17 mouse cellular contexts compared by ENCODE assay signal in the genomic region with DNA sequence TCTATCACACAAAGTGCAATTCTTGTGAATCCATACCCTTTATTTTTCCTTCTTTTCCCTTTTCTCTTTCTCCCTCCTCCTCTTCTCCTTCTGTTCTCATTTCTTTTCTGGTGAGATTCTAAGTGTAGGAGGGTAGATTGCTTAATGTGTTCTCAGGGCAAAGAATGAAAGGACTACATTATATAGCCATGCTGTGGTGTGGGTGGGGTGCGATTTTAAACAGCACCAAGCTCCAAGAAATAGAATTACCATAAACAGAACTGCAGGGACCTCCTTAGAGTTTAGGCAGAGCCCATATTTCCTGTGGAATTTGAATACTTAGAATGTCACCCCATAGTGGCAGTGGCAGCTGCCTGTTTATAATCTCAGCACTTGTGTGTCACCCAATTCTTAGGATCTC. TPM values are rescaled to one million over a fixed set of nuclear protein-coding genes. Genes with fewer than 3 reads are reported as not detected.
DNase-seq lines count a peak whose midpoint lies in the region; ATAC-seq lines count a peak whose summit lies in the region.
"Had no signal": no experiment of that assay in that cellular context is flagged by ENCODE, and none has a peak within 500 bp of the region (broad histone marks: within the 10 kb centered on the region; RNA-seq: fewer than 3 reads in every experiment).

No protein-coding gene starts in this region.

- H3K9me3 ChIP-seq in forebrain, embryonic 15.5 days: no peaks in the 10 kb centered on the region
- H3K9me3 ChIP-seq in forebrain, embryonic 12.5 days: no peaks in the 10 kb centered on the region
- no peaks in the 10 kb centered on the region for H3K9me3 ChIP-seq in midbrain, embryonic 13.5 days
- H3K9me3 ChIP-seq in midbrain, embryonic 10.5 days (replicated peaks): no peaks in the 10 kb centered on the region
- H3K9me3 ChIP-seq: limb, embryonic 13.5 days; neural tube, embryonic 12.5 days had no signal

- H3K4me1 ChIP-seq in forebrain, embryonic 15.5 days: peaks cover 30% of the 10 kb centered on the region
- H3K4me1 ChIP-seq in forebrain, embryonic 12.5 days: peaks cover 26% of the 10 kb centered on the region
- H3K4me1 ChIP-seq in midbrain, embryonic 13.5 days (replicated peaks): peaks cover 25% of the 10 kb centered on the region
- peaks cover 22% of the 10 kb centered on the region for H3K4me1 ChIP-seq in midbrain, embryonic 10.5 days
- H3K4me1 ChIP-seq: megakaryocyte, embryonic 14.5 days; neural tube, embryonic 12.5 days had no signal

- H3K27ac ChIP-seq in forebrain, embryonic 15.5 days (replicated peaks): peak overlapping the region; percentile 88
- H3K27ac ChIP-seq in forebrain, embryonic 12.5 days: no peak overlapping the region
- H3K27ac ChIP-seq in midbrain, embryonic 13.5 days: peak overlapping the region; percentile 56
- no peak overlapping the region for H3K27ac ChIP-seq in midbrain, embryonic 10.5 days (replicated peaks)
- H3K27ac ChIP-seq: limb, embryonic 13.5 days; neural tube, embryonic 12.5 days had no signal

- no peak overlapping the region; the same call in 1 of the 2 replicates for H3K4me2 ChIP-seq in forebrain, embryonic 15.5 days (replicated peaks)
- no peak overlapping the region for H3K4me2 ChIP-seq in forebrain, embryonic 12.5 days
- H3K4me2 ChIP-seq in midbrain, embryonic 13.5 days (replicated peaks): no peak overlapping the region
- H3K4me2 ChIP-seq: limb, embryonic 13.5 days; neural tube, embryonic 12.5 days had no signal

- peak; percentile 73 for ATAC-seq in forebrain, embryonic 15.5 days (replicated peaks)
- ATAC-seq in forebrain, embryonic 12.5 days (ENCODE audit: low FRiP score): no peak
- peak; percentile 48; the same call in 1 of the 2 replicates for ATAC-seq in midbrain, embryonic 13.5 days

- WGBS in forebrain, embryonic 15.5 days: 30% methylated on average over 1 of the region's 1 CpGs
- WGBS in forebrain, embryonic 12.5 days: 73% methylated on average over 1 of the region's 1 CpGs
- 33% methylated on average over 1 of the region's 1 CpGs for WGBS in midbrain, embryonic 13.5 days
- WGBS in midbrain, embryonic 10.5 days: 81% methylated on average over 1 of the region's 1 CpGs

- H3K4me3 ChIP-seq in forebrain, embryonic 15.5 days: no peak overlapping the region
- no peak overlapping the region for H3K4me3 ChIP-seq in forebrain, embryonic 12.5 days (replicated peaks)
- H3K4me3 ChIP-seq in midbrain, embryonic 13.5 days (replicated peaks): no peak overlapping the region
- no peak overlapping the region for H3K4me3 ChIP-seq in midbrain, embryonic 10.5 days
- H3K4me3 ChIP-seq: limb, embryonic 13.5 days; megakaryocyte, embryonic 14.5 days; neural tube, embryonic 12.5 days had no signal

- H3K9ac ChIP-seq in forebrain, embryonic 15.5 days (replicated peaks): no peak overlapping the region
- H3K9ac ChIP-seq in forebrain, embryonic 12.5 days: no peak overlapping the region
- H3K9ac ChIP-seq in midbrain, embryonic 13.5 days (replicated peaks): no peak overlapping the region
- H3K9ac ChIP-seq: limb, embryonic 13.5 days; neural tube, embryonic 12.5 days had no signal

- H3K27me3 ChIP-seq in forebrain, embryonic 15.5 days: no peaks in the 10 kb centered on the region
- no peaks in the 10 kb centered on the region for H3K27me3 ChIP-seq in forebrain, embryonic 12.5 days
- no peaks in the 10 kb centered on the region for H3K27me3 ChIP-seq in midbrain, embryonic 13.5 days
- no peaks in the 10 kb centered on the region for H3K27me3 ChIP-seq in midbrain, embryonic 10.5 days (ENCODE audit: low read depth, poor library complexity, severe bottlenecking)
- H3K27me3 ChIP-seq: limb, embryonic 13.5 days; megakaryocyte, embryonic 14.5 days; neural tube, embryonic 12.5 days had no signal

- DNase-seq in midbrain, embryonic 10.5 days (ENCODE audit: low spot score): no peak
- DNase-seq in left cerebral cortex, postnatal 10 days (ENCODE audit: extremely low spot score in 1 of 2, low spot score in 2 of 2): peak; percentile 29 to 45
- peak; percentile 94 for DNase-seq in telencephalon, adult 2 months (ENCODE audit: low read depth, low spot score)
- DNase-seq in thymus, adult 18-20 months: no peak
- DNase-seq in yolk sac, embryonic 10.5 days (ENCODE audit: low spot score): no peak
- DNase-seq: adrenal gland, postnatal 36 days; cerebellum, adult 11-12 months; embryo, embryonic 11 days; lung, adult 2 months had no signal

- intact Hi-C loops in left cerebral cortex, postnatal 10 days (cut with DNase I): no loop called here

- H3K36me3 ChIP-seq in forebrain, embryonic 15.5 days: no peaks in the 10 kb centered on the region
- no peaks in the 10 kb centered on the region for H3K36me3 ChIP-seq in forebrain, embryonic 12.5 days (replicated peaks)
- no peaks in the 10 kb centered on the region for H3K36me3 ChIP-seq in midbrain, embryonic 13.5 days
- H3K36me3 ChIP-seq in midbrain, embryonic 10.5 days: no peaks in the 10 kb centered on the region
- H3K36me3 ChIP-seq: limb, embryonic 13.5 days; neural tube, embryonic 12.5 days had no signal

RNA-seq across cellular contexts. Expression of gene Palmd, which starts 17.0 kb away (rescaled TPM):
- 16.7 and 18.5 TPM in 2 replicates for polyA plus RNA-seq in forebrain, embryonic 15.5 days (2015; fragmentation: Nextera tagmentation; extraction: Ambion mirVana)
- polyA plus RNA-seq in forebrain, embryonic 12.5 days (2016; fragmentation: Nextera tagmentation; extraction: Ambion mirVana): 7.0 and 7.4 TPM in 2 replicates
- polyA plus RNA-seq in midbrain, embryonic 13.5 days (2015; fragmentation: Nextera tagmentation; extraction: Ambion mirVana): 7.7 and 8.9 TPM in 2 replicates
- 1.2 and 3.0 TPM in 2 replicates for polyA plus RNA-seq in midbrain, embryonic 10.5 days (2016; fragmentation: Nextera tagmentation; extraction: Ambion mirVana)
- total RNA-seq in left cerebral cortex, postnatal 10 days (2021): 10 to 100 TPM; 22.5 to 22.7 TPM

RNA-seq across cellular contexts. Expression of gene 4930455H04Rik, which starts 17.7 kb away (rescaled TPM):
- polyA plus RNA-seq in forebrain, embryonic 15.5 days (2015; fragmentation: Nextera tagmentation; extraction: Ambion mirVana): not detected in 2 replicates
- polyA plus RNA-seq in forebrain, embryonic 12.5 days (2016; fragmentation: Nextera tagmentation; extraction: Ambion mirVana): not detected in 2 replicates
- polyA plus RNA-seq in midbrain, embryonic 13.5 days (2015; fragmentation: Nextera tagmentation; extraction: Ambion mirVana): not detected in 2 replicates
- not detected in 2 replicates for polyA plus RNA-seq in midbrain, embryonic 10.5 days (2016; fragmentation: Nextera tagmentation; extraction: Ambion mirVana)
- not detected for total RNA-seq in left cerebral cortex, postnatal 10 days (2021)
- polyA plus RNA-seq: heart, postnatal 0 days; kidney, embryonic 16.5 days; limb, embryonic 13.5 days; lung, adult 2 months; neural tube, embryonic 12.5 days had no signal

Comparison
In these comparisons a context has a peak if more than half of its experiments do, and no peak if none do; other contexts are left out.
1. H3K27ac ChIP-seq: peak in forebrain, embryonic 15.5 days (single experiment) and midbrain, embryonic 13.5 days (single experiment); none in forebrain, embryonic 12.5 days (single experiment) and midbrain, embryonic 10.5 days (single experiment).
2. DNase-seq: peak in left cerebral cortex, postnatal 10 days (2 of 2) and telencephalon, adult 2 months (single experiment); none in midbrain, embryonic 10.5 days (single experiment), thymus, adult 18-20 months (0 of 2) and yolk sac, embryonic 10.5 days (single experiment).